Mouse (Mus musculus) hindbrain, embryonic 12.5 days (tissue): ENCODE measurements around the gene Efs. TPM values are rescaled to one million over a fixed set of nuclear protein-coding genes. Genes with fewer than 3 reads are reported as not detected.

Source experiments
- ATAC-seq: fragments of 200-750 bp; cut with Nextera tagmentation; 2 replicates; pipeline ENCODE4 v1.8.0; 2017; ENCODE audit warnings: moderate TSS enrichment; ENCODE audit not compliant: low FRiP score
- H3K27ac ChIP-seq: fragments of 300-500 bp; sonication (generic); 2 replicates; pipeline ENCODE4 v1.5.1; 2016; ENCODE audit warnings: mild to moderate bottlenecking
- H3K27me3 ChIP-seq: fragments of 300-500 bp; sonication (generic); 2 replicates; pipeline ENCODE4 v1.6.1; 2016; ENCODE audit warnings: mild to moderate bottlenecking
- H3K36me3 ChIP-seq: fragments of 300-500 bp; sonication (generic); 2 replicates; pipeline ENCODE4 v1.6.1; 2016; ENCODE audit warnings: mild to moderate bottlenecking
- H3K4me1 ChIP-seq: fragments of 300-500 bp; sonication (generic); 2 replicates; pipeline ENCODE4 v1.6.1; 2016
- H3K4me2 ChIP-seq: fragments of 300-500 bp; sonication (generic); replicated peaks from 2 replicates; pipeline ENCODE4 v1.6.1; 2016; ENCODE audit warnings: mild to moderate bottlenecking
- H3K4me3 ChIP-seq: fragments of 300-500 bp; sonication (generic); 2 replicates; pipeline ENCODE4 v1.5.1; 2016; ENCODE audit warnings: mild to moderate bottlenecking
- H3K9ac ChIP-seq: fragments of 300-500 bp; sonication (generic); 2 replicates; pipeline ENCODE4 v1.6.1; 2016; ENCODE audit warnings: mild to moderate bottlenecking, moderate library complexity
- H3K9me3 ChIP-seq: fragments of 300-500 bp; sonication (generic); replicated peaks from 2 replicates; pipeline ENCODE4 v1.6.1; 2016; ENCODE audit warnings: mild to moderate bottlenecking
- WGBS: fragments of 180-500 bp; shearing (Covaris S2); methylation state at CpG from one replicate; pipeline ENCODE4 v1.1.7; 2016; 5-methylcytosine and 5-hydroxymethylcytosine counted together
- microRNA counts: library from miRNA; unstranded; fragments of <30 nt; microRNA quantifications from one replicate; lab custom pipeline; 2017
- microRNA-seq: library from miRNA; unstranded; fragments of <30 nt; microRNA quantifications from one replicate; pipeline ENCODE4, GENCODE M21; 2017
- polyA plus RNA-seq: library from polyadenylated mRNA; unstranded; fragments of >200 nt; fragmentation: Nextera tagmentation; extraction: Ambion mirVana; gene quantifications from 2 replicates; pipeline ENCODE4 v1.2.1, GENCODE M21; 2016

Efs gene
- polyA plus RNA-seq, 1 experiment from 2014 or later, result 28.4 TPM

- peak overlapping the region; percentile 90 for H3K27ac ChIP-seq
- WGBS, result 0% methylated on average over 48 of the region's 72 CpGs
- peak; percentile 93 for ATAC-seq
Measured at GRCm38 (mm10) chr14:54876539-54877047, 49.3 kb downstream of the Efs start.

GRCm38 (mm10) chr14:54875844-54876538 lies 49.9 kb downstream of the Efs start:
- 1% methylated on average over 36 of the region's 36 CpGs for WGBS
- Histone ChIP-seq H3K27ac (peak overlapping the region; percentile 90), H3K9ac (peak overlapping the region; percentile 88), H3K36me3 (no peaks in the 10 kb centered on the region), H3K4me3 (peak overlapping the region; percentile 75), H3K9me3 (no peaks in the 10 kb centered on the region), H3K4me1 (peaks cover 13% of the 10 kb centered on the region), H3K27me3 (peaks cover 7% of the 10 kb centered on the region; the same call in 1 of the 2 replicates), H3K4me2 (peak overlapping the region; percentile 98)
- peak; percentile 60 for ATAC-seq

More at GRCm38 (mm10) chr14:54876539-54877047, 49.3 kb downstream of the Efs start:
- H3K9ac ChIP-seq, result peak overlapping the region; percentile 88
- H3K4me1 ChIP-seq, result peaks cover 13% of the 10 kb centered on the region
- peak overlapping the region; percentile 75 for H3K4me3 ChIP-seq
- no peaks in the 10 kb centered on the region for H3K36me3 ChIP-seq
- peaks cover 7% of the 10 kb centered on the region; the same call in 1 of the 2 replicates for H3K27me3 ChIP-seq
- H3K9me3 ChIP-seq, result no peaks in the 10 kb centered on the region
- H3K4me2 ChIP-seq, result peak overlapping the region; percentile 98

DNA sequence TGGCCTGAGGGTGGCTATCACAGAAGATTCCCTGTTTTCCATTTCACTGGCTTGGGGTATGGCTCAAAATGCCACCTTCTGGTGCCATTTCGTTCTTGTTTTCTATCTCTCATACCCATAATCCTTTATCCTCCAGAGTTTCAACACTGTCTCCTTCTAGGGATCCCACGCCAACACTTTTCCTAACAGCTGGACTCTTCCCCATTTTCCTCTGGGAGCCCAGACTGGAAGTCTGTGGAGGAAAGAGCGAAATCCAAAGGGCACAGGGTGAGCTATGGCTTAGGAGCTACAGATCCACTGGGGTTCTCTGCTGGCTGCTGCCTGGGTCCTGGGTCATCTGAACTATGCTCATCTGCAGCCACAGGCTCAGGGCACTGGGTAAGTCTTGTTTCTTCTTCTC lies 51.8 kb downstream of the Efs start:
- H3K9ac ChIP-seq, result no peak overlapping the region

DNA sequence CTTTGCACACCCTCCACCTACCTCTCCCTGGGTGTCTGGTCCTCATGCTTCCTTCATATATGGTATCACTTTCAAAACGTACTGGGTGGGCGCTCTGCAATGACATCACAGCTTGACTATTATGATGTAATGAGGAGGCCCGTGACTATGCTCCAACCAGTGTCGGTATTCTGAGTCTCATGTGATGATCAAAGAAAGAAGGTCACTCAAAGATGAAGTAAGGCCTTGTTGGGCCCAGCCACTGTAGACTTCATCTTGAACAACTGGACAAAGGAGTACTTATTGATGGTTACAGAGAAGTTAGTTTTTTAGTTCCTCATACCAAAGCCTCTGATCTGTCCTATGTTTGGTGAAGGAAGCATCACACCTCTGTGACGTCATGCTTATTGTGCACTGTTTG lies 55.1 kb downstream of the Efs start, which contains the start of gene Homez:
Homez (minus strand) TSS at position 101 of the 400 bp plus-strand sequence.
- H3K36me3 ChIP-seq, result no peaks in the 10 kb centered on the region
- 0 out of 2 replicates have a peak, but pooled peaks cover 3% of the 10 kb centered on the region for H3K27me3 ChIP-seq
- no peaks in the 10 kb centered on the region for H3K9me3 ChIP-seq
- no peak within 1 kb of the TSS for H3K4me2 ChIP-seq
- ATAC-seq, result no peak
- 87% methylated on average over 5 of the region's 5 CpGs for WGBS
- H3K4me3 ChIP-seq, result no peak within 1 kb of the TSS
- no peak within 1 kb of the TSS for H3K27ac ChIP-seq
- peaks cover 6% of the 10 kb centered on the region for H3K4me1 ChIP-seq
- H3K9ac ChIP-seq, result no peak within 1 kb of the TSS

More for the DNA sequence above, 51.8 kb downstream of the Efs start:
- no peak for ATAC-seq
- no peak overlapping the region for H3K4me2 ChIP-seq
- no peak overlapping the region for H3K27ac ChIP-seq
- 91% methylated on average over 3 of the region's 3 CpGs for WGBS
- peaks cover 13% of the 10 kb centered on the region for H3K4me1 ChIP-seq
- H3K4me3 ChIP-seq, result no peak overlapping the region
- H3K27me3 ChIP-seq, result peaks cover 7% of the 10 kb centered on the region; the same call in 1 of the 2 replicates
- H3K36me3 ChIP-seq, result no peaks in the 10 kb centered on the region
- no peaks in the 10 kb centered on the region for H3K9me3 ChIP-seq

- 88% methylated on average over 4 of the region's 4 CpGs for WGBS
- no peak for ATAC-seq
- Histone ChIP-seq H3K9me3 (no peaks in the 10 kb centered on the region), H3K4me3 (no peak overlapping the region), H3K36me3 (no peaks in the 10 kb centered on the region), H3K4me1 (peaks cover 4% of the 10 kb centered on the region), H3K27ac (no peak overlapping the region), H3K27me3 (no peaks in the 10 kb centered on the region), H3K9ac (no peak overlapping the region), H3K4me2 (no peak overlapping the region)
Measured at GRCm38 (mm10) chr14:54868026-54868425, 57.9 kb downstream of the Efs start.

DNA sequence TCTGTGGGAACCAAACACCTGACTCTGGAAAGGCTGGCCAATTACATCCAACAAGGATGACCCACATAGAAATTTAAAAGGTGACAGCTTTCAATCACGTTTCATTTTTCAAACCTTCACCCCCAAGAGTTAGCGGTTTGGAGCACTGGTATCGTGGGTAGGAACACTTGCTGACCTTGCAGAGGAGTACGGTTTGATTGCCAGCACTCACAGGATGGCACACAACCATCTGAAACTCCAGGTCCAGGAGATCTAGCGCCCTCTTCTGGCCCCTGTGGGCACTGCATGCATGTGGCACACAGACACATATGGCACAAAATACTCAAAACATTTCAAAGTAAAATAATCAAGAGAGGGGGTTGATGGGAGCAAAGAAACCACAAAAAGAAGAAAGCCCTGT lies 59.0 kb downstream of the Efs start:
- H3K27me3 ChIP-seq, result no peaks in the 10 kb centered on the region
- no peak overlapping the region for H3K9ac ChIP-seq
- 48% methylated on average over 5 of the region's 5 CpGs for WGBS
- H3K9me3 ChIP-seq, result no peaks in the 10 kb centered on the region
- peaks cover 4% of the 10 kb centered on the region for H3K4me1 ChIP-seq
- H3K36me3 ChIP-seq, result no peaks in the 10 kb centered on the region
- no peak overlapping the region for H3K27ac ChIP-seq
- H3K4me3 ChIP-seq, result no peak overlapping the region
- no peak for ATAC-seq
- H3K4me2 ChIP-seq, result no peak overlapping the region

MicroRNAs encoded within 50 kb of the gene (microRNA counts, 519-probe panel; counts per million panel counts)
- microRNA mmu-miR-208a (lab: Ali Mortazavi, UCI), result 470 counts per million, percentile 58 among the panel's probes with 10 or more counts
- 470 counts per million, percentile 58 among the panel's probes with 10 or more counts for microRNA mmu-miR-208b (lab: Ali Mortazavi, UCI)

Small RNAs within 50 kb of the gene (microRNA-seq; reads per million reads assigned to microRNA genes)
- gene Mir208a, result 4.3 reads per million, percentile 9 among the genes with 10 or more reads in this experiment
- 33.9 reads per million, percentile 34 among the genes with 10 or more reads in this experiment for gene Mir208b

Other genes starting within 250 kb of the Efs start
- gene 1700123O20Rik, start 239.9 kb downstream of the Efs start, polyA plus RNA-seq, result 83.3 and 86.4 TPM in 2 replicates
- 158 and 168 TPM in 2 replicates for gene Acin1, start 239.2 kb downstream of the Efs start, polyA plus RNA-seq
- 0.16 and 0.21 TPM in 2 replicates for gene Gm29776, start 227.3 kb downstream of the Efs start, polyA plus RNA-seq
- gene Cebpe, start 214.0 kb downstream of the Efs start, polyA plus RNA-seq, result 0.31 TPM in 1 of 2 replicates, not detected in the other
- 3.9 and 5.7 TPM in 2 replicates for gene Slc7a8, start 144.2 kb downstream of the Efs start, polyA plus RNA-seq
- gene Rnf212b, start 112.0 kb downstream of the Efs start, polyA plus RNA-seq, result not detected in 2 replicates
- gene Homez, start 55.2 kb downstream of the Efs start, polyA plus RNA-seq, result 11.0 and 14.0 TPM in 2 replicates
- 0.48 and 1.5 TPM in 2 replicates for gene Ppp1r3e, start 48.6 kb downstream of the Efs start, polyA plus RNA-seq
- 3.6 and 3.7 TPM in 2 replicates for gene Bcl2l2, start 42.7 kb downstream of the Efs start, polyA plus RNA-seq
- 0.32 TPM in 1 of 2 replicates, not detected in the other for gene Gm20521, start 42.7 kb downstream of the Efs start, polyA plus RNA-seq
- 200 and 201 TPM in 2 replicates for gene Pabpn1, start 33.6 kb downstream of the Efs start, polyA plus RNA-seq
- 135 and 137 TPM in 2 replicates for gene Slc22a17, start 13.0 kb downstream of the Efs start, polyA plus RNA-seq
- not detected in 2 replicates for gene Il25, start 6.6 kb upstream of the Efs start, polyA plus RNA-seq
- 5.2 and 6.3 TPM in 2 replicates for gene Cmtm5, start 10.1 kb upstream of the Efs start, polyA plus RNA-seq
- gene Myh6, start 40.8 kb upstream of the Efs start, polyA plus RNA-seq, result 0.81 and 1.4 TPM in 2 replicates
- not detected in 2 replicates for gene Gm17428, start 50.8 kb upstream of the Efs start, polyA plus RNA-seq
- gene Myh7, start 68.5 kb upstream of the Efs start, polyA plus RNA-seq, result 4.9 and 9.1 TPM in 2 replicates
- 63.2 and 63.4 TPM in 2 replicates for gene Ngdn, start 89.3 kb upstream of the Efs start, polyA plus RNA-seq
- 30.9 and 33.1 TPM in 2 replicates for gene Zfhx2, start 166.2 kb upstream of the Efs start, polyA plus RNA-seq
- 27.3 and 27.7 TPM in 2 replicates for gene Thtpa, start 168.7 kb upstream of the Efs start, polyA plus RNA-seq
- gene Ap1g2, start 180.5 kb upstream of the Efs start, polyA plus RNA-seq, result 9.4 and 10.1 TPM in 2 replicates
- gene Jph4, start 190.8 kb upstream of the Efs start, polyA plus RNA-seq, result 10.5 and 11.5 TPM in 2 replicates